Mouse (Mus musculus): ENCODE measurements around the gene Kif19a.

The Kif19a gene

DNA sequence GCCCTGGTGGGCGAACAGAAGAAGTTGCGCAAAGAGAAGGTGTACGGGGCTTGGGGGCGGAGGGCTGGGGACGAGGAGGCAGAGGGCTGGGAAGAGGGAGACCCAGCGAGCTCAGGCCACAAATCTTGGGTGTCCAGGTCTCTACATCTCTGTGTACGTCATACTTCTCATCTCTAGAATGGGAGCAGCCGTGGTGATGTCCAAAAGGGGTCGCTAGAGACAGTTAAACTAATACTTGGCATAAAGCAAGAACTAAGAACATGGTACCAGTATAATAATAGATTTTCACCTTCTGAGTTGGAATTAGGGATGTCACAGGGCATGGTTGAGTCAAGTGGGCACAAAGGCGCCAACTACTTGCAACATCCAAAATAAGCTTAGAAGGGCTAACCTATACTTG lies 20.7 kb downstream of the Kif19a start:
- no peak for DNase-seq (ENCODE audit: low spot score)

DNA sequence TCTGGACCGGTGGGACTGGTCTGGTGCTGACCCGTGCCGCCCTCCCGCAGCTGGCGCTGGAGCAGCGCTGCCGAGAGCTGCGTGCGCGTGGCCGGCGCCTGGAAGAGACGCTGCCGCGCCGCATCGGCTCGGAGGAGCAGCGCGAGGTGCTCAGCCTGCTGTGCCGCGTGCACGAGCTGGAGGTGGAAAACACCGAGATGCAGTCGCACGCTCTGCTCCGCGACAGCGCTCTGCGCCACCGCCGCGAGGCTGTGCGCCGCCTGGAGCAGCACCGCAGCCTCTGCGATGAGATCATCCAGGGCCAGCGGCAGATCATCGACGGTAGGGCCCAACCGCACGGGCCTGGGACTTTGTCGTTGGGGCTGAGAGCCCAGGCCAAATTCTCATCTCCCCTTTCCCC lies 21.1 kb downstream of the Kif19a start:
- DNase-seq (ENCODE audit: low spot score), result no peak

DNA sequence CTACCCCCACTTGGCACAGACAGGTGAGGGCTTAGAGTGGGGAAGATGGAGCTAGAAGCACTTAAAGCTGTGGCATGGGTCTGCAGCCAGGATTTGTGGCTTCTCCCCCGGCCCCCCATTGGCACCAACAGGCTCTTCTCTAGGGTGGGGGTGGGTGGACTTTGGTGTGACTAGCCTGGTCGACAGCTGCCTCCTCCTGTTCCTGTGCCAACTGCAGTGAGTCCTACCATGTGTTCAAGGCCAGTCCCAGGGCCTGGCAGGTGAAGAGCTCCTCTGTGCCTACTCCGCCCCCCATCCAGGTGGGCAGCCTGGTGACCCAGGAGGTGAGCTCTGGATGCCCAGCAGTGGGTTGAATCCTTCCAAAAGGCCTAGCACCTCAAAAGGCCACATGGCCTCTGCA lies 22.4 kb downstream of the Kif19a start:
- no peak for DNase-seq (ENCODE audit: low spot score)

DNA sequence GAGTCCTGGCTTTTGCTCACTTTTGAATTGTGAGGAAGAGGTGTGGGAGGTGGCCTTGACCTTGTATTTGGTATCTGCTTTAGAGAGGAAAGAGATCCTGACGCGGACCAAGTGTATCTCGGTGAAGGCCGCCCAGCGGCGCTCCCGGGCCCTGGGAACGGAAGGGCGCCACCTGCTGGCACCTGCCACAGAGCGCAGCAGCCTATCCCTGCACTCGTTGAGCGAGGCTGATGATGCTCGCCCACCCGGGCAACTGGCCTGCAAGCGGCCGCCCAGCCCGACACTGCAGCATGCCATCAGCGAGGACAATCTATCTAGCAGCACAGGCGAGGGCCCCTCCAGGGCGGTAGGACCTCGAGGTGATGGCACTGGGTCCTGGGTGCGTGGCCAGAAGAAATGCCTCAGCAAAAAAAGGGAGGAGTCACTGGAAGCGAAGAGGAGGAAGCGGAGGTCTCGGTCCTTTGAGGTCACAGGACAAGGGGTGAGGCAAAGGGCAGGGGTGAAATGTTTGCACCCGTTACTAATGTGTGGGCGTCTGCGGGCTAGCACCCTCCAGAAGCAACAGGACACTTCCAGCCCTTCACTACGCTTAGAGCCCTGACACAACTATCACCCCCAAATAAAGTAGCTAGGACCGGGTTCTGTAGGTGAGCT lies 24.0 kb downstream of the Kif19a start:
- peak; percentile 64 for DNase-seq (ENCODE audit: low spot score)

DNA sequence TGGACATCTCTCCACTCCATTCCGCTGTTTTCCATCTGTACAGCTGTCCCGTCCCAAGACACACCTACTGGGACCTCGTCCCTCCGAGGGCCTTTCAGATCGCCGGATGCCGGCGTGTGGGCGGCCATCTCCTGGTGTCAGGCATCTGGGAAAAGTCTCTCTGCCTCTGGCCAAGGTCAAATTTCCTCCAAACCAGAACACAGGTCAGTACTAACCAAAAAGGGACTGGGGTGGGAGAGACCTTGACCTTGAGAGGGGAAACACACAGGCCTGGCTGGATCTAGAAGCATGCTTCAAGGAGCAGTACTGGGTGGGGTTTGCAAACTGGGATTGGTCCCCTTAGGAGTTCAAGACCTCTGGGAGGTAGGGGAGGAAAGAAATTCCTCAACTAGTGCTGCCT lies 24.5 kb downstream of the Kif19a start:
- no peak for DNase-seq (ENCODE audit: low spot score)

DNA sequence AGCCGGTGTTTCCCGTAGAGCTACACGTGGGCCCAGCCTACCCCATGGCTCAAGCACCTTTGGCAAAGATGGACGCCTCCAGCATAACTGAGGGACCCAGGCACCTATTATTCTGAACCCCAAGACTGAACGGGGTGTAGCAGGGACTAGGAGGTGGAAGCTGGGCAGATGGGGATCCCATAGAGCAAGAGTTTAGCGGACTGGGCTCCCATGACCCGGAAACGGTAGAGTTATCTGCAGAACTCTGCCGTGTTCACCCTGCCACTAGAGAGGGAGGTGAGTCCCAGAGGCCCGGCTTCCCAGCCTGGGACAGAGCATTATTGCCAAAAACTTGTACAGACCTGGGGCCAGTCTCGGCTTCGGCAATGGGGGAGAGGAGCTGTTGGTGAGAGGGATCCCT lies 25.0 kb downstream of the Kif19a start:
- DNase-seq (ENCODE audit: low spot score), result no peak

DNA sequence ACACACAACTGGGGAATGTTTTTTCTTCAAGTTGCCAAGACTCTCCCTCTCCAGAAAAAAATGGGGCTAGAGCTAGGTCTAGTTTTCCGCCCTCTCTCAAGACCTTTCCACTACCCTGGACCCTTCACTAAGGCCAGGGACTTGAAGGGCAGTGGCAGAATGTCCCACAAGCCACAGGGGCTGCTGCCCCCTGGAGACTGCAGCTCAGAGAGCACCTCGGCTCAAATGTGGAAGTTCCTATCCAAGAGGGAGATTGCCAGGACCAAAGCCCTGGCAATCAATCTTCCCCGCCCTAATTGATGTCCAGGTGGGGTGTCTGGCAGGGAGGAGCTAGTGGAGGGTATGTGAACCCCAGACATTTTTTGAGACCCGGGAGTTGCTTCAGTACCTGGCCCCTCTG lies 25.7 kb downstream of the Kif19a start:
- no peak for DNase-seq (ENCODE audit: low spot score)

DNA sequence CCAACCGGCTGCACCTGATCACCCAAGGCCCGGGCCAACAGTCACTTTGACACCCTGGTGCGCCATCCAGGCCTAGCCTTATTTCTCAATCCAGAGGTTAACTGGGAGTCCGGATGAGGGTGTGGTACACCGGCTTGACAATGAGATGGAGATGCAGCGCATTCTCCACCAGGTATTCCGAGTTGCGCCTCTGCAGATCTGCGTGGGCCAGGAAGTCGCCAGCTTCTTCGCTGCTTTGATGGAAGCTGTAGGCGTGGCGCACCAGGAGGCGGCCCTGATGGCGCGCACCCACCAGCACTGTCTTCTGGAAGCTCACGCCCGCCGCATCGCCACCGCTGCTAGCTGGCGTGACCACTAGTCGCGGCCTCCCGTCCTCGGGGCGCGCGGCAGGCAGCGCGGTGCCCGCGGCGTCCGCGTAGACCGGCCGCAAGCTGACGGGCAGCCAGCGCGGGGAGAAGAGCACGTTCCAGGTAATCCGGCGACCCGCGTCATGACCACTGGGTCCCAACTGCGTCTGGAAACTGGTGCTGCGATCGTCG lies 26.2 kb downstream of the Kif19a start:
- DNase-seq (ENCODE audit: low spot score), result no peak

DNA sequence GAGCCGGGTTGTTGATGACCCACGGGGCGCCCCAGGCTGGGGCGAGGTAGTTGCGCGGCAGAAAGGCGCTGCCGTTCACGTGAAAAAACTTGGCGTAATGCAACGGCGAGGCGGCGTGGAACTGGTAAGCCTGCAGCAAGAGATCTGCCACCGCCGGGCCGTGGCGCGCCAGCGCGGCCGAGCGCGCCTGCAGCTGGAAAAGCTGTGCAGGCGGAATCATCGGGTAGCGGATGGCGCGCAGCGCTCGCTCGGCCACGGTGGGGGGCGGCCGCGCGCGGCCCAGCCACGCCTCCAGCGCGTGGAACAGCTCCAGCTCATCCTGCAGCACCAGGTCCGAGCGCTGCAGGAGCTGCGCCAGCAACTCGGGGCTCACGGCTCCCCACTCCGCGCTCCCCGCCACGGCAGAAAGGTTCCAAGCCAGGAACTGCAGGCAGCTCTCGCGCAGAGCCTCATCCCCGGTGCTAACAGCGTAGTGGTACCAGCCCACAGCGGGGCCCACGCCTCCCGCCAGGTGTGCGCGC lies 26.8 kb downstream of the Kif19a start:
- DNase-seq (ENCODE audit: low spot score), result no peak

DNA sequence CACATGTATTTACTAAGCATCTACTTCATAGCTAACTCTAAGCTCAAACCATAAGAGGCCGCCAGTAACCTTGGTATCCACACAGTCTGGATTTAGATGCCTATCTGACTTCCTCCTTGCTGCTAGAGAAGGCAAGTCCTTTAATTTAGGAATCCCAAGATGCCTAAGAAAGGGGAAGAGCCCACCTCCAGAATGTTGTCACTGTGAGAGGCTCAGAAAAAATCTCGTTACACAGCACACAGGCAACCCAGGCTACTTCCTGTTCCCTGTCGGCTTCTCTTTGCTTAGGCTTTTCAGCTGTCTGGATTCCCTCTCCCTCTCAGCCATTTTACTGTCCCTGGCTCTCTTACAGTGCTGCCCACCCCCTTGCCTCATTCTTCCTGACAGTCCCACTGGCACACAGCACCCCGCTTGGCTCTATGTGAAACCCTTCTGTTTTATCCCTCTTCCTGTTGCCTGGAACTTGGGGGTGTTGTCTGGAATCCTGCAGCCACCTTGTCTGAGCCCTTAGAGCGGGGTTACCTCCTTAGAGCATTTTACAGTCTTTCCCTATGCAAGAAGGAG lies 27.8 kb downstream of the Kif19a start:
- DNase-seq (ENCODE audit: low spot score), result no peak

DNA sequence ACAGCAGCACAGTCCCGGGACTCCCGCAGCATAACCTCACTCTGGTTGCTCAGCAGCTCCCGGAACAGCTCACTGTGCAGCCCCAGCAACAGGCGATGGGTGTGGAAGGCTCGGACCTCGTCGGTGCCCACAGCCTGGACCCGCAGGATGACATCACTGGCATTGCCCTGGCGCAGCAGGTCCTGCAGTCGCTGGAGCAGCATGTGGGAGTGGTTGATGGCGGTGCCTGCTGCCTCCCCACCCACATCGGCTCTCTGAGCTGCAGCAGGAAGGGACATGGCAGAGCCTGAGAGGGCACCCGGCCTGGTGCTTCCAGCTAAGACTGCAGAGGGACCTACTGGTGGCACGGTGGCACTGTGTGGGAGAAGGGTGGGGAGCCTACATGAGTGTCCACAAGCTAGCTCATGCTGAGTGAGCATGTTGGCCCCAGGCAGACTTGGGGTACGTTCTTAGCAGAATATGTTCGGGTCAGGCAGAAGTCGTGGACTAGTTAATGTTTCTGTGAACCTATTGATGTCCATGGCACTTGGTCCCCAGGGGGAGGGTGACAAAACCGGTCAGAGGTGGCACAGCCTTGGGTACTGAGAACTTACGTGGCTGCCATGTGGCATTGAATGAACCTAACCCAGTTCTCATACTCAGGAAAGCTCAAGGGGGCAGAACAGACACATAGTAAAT lies 28.8 kb downstream of the Kif19a start:
- no peak for DNase-seq (ENCODE audit: low spot score)

DNA sequence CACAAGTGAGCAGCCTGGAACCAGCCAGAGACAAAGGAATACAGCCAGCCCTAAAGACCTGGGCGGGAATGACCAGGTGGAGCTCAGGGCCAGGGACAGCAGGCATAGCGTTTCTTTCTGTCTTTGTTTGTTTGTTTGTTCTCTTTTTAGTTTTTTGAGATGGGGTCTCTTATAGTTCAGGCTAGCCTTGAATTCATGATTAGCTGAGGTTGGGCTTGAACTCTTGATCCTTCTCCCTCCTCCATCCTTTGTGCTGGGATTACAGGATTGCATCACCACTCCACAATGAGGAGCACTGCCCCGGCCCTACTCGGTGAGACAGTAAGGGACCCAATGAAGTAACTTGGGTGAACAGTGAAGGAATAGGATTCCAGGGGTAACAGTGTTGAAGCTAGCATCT lies 29.5 kb downstream of the Kif19a start:
- DNase-seq (ENCODE audit: low spot score), result no peak

DNA sequence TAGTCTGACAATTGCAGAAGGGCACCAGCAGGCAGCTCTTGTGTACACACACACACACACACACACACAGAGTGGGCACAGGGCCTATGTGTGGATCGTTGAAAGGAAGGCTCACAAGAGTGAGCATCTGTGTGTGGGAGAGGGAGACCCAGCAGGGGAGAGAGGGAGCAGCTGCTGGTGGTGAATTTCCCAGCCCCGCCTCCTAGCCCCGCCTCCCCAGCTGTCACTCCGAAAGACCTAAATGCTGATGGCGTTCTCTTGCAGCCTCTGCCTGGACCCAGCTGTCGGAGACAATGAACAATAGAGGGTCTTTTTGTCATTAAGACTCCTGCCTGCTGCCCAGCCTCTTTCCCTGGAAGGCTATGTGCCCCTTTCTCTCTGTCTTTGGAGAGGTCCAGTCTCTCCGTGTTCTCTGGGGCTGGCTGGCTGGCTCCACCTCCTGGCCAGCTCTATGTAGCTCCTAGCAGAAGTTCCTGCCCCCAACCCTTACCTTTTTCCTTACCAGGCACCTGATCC lies 30.1 kb downstream of the Kif19a start:
- no peak for DNase-seq (ENCODE audit: low spot score)

DNA sequence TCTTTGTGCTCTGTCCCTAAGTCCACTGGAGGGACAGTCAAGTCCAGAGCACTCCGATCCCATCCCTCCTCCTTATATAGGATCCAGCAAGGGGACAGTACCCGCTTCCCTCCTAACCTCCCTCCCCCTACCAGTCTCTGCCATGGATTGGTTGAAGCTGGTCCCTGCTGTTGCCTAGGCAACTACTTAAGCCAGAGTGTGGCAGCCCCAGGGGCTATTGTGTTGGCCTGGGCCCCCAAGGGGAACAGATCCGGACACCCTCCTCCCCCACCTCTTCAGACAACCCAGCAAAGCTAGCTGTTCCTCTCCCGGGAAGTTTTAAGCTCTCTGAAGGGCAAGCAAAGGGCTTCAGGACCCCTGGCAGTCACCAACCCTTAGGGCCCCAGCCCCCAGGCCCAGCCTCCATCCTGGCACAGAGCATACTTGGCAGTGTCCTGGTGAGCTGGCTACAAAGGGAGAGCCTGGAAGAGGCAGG lies 30.7 kb downstream of the Kif19a start, which contains the start of gene Btbd17:
Btbd17 (minus strand) TSS at position 98 of the 475 bp plus-strand sequence.
- no peak for DNase-seq (ENCODE audit: low spot score)

DNA sequence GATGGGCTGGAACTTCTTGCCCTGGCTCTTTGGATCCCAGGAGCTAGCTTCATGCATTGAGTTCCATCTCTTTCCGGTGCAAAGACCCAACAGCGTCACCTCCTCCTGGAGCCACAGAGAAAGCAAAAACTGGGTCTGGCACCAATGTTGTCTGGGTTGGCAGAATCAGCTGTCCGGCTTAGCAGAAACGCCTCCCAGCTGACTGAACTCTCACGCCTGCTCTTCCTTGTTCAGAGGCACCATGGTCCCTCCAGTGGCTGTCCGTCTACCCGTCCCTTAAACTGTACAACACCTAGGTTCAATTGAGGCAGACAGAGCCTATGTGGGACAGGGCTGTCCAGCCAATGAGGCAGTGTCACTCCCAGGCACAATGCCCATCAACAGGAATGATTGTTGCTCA lies 32.0 kb downstream of the Kif19a start:
- DNase-seq (ENCODE audit: low spot score), result no peak

DNA sequence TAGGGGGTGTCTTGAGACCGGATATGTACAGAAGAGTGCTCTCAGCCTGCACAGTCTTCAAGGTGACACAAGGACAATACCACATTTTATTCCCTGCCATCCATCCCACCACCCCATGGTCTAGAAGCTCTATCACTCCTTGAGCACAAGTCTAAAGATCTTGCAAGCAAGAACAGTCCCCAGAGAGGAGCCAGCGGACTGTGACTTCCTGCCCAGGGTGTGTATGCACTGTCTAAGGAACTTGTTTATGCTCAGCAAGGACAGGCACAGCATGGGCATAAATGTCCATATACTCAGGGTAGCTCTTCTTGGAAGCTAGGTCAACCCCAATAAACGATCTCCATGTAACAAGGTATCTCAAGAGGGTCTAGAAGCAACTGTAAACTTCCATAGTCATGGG lies 32.8 kb downstream of the Kif19a start:
- no peak for DNase-seq (ENCODE audit: low spot score)

DNA sequence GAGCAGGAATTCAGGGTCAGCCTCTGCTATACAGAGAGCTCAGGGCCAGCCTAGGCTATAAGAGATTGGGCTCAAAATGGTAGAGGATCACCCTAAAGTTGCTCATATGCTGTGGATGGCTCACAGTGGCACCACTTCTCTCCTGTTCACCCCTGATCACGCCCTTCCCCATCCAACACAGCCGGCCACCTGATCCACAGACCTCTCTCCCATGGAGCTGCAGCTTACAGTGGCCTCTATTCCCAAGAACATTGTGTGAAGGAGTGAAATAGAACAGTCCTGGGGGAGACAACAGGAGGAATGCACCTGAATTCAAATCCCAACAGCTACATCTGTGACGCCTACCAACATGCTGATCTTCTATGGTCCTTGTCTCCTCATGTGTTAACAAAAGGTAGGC lies 33.4 kb downstream of the Kif19a start, which contains the start of gene Gpr142:
Gpr142 (plus strand) TSS at position 301 of the 400 bp plus-strand sequence.
- no peak for DNase-seq (ENCODE audit: low spot score)

DNA sequence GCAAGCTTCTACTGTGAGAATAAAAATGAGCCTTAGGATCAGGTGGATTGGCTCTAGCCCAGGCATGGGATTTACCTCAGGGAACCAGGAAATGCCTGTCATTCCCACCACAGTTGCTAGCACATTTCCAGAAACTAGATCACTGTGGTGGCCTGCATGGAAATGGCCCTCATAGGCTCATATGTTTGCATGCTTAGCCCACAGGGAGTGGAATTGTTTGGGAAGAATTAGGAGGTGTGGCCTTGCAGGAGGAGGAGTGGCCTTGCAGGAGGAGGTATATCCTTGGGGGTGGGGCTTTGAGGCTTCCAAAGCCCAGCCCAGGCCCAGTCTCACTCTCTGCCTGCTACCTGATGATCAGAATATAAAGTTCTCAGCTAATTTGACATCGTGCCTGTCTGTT lies 36.7 kb downstream of the Kif19a start:
- DNase-seq (ENCODE audit: low spot score), result no peak

DNA sequence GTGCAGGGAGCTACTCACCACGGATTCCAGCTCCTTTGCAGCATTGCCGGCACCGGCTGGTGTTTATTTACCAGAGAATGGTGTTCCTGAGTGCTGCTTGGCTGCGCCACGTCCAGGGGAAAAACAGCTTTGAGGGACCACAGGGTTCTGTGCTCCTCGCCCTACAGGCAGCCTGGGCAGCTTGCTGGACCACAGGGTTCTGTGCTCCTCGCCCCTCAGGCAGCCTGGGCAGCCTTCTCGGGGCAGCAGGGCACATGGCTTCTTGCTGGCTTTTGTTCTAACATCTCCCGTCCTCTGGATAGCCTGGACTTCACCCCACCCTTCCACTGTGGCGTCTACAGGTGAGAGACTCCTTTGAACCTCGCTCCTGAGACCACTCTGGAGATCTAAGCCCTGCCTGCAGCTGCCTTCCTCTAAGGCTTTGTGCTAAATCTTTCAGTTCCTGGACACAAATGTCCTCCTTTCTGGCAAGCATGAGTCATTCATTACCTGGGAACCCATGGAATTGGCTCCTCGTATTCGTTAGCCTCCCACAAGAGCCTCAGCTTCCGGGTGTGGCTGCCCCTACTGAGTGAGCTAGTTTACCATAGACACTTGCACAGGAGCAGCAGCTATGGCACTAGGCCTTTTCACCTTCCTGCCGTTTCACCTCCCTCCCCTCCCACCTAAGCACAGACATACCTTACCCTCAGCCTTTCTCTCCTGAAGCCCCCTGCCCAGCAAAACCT lies 37.5 kb downstream of the Kif19a start:
- no peak for DNase-seq (ENCODE audit: low spot score)

DNA sequence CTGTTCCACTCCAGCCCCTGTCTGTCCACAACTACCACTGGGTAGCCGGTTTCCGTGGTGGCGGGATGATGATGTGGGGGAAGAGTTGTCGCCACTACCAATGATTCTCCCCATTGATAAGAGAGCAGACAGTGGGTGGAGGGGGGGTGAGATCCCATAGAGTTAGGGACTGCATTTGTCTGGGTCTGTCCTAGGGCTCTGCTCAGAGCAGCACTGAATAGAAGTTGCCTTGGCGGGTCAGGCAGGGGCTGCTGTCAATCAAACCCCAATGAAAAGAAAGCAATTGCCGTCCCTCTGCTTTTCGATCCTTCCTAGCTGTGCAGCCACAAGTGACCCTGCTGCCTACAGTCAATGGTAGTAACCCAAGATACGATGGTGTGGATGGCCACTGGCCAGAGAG lies 38.8 kb downstream of the Kif19a start:
- DNase-seq (ENCODE audit: low spot score), result no peak

DNA sequence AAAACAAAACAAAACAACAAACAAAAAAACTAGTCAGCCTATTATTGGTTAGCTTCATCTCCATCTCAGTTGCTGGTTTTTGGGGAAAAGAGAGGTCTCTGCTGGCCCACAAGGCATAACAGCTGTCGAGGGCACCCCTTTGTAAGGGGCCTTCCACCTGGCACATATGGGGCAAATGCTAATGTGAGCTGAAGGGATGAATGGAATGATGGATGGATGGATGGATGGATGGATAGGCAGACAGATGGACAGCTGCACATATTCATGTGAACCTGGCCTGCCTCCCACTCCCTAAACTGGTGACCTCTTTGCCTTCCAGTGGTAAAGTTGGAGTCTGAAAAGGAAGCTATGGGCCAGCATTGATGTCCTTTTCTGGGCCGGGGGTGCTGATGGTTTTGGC lies 41.8 kb downstream of the Kif19a start:
- no peak for DNase-seq (ENCODE audit: low spot score)

Measured in lung, postnatal 25 days (tissue).